Mouse (Mus musculus) cortical plate, adult 2 months (tissue): ENCODE results near the gene Zfp507.

Source experiments
- CTCF ChIP-seq: fragments of 200-500 bp; IDR thresholded peaks from 2 replicates; pipeline ENCODE4 v1.5.1; 2011; ENCODE audit warnings: mild to moderate bottlenecking, control low read depth, low read length; ENCODE audit not compliant: insufficient read depth; ENCODE audit errors: extremely low read depth
- POLR2A ChIP-seq: fragments of 200-500 bp; IDR thresholded peaks from 2 replicates; pipeline ENCODE4 v1.6.1; 2011; ENCODE audit warnings: mild to moderate bottlenecking, low read length, control low read depth; ENCODE audit not compliant: insufficient read depth; ENCODE audit errors: extremely low read depth

GRCm38 (mm10) chr7:35782252-35782651 is 20.6 kb downstream of the Zfp507 start:
- TF ChIP-seq POLR2A (no peak), CTCF (no peak)
